Mouse (Mus musculus): ENCODE results near the gene Fbxo46.

GRCm38 (mm10) chr7:19146793-19147192 lies 27.1 kb downstream of the Fbxo46 start:
- TF ChIP-seq CTCF (IDR thresholded peaks at IDR 0.05; ENCODE audit: low read depth) = no peak
- TF ChIP-seq EP300 (IDR thresholded peaks at IDR 0.05; ENCODE audit: low read depth) = no peak
